Mouse (Mus musculus) lung, adult 2 months (tissue): ENCODE measurements around the gene Setd4.

Source experiments
- CTCF ChIP-seq: fragments of 200-500 bp; IDR thresholded peaks from 2 replicates; pipeline ENCODE4 v1.5.1; 2011; ENCODE audit warnings: mild to moderate bottlenecking, low read length, control low read depth; ENCODE audit not compliant: insufficient read depth
- POLR2A ChIP-seq: fragments of 200-500 bp; IDR thresholded peaks from 2 replicates; pipeline ENCODE4 v1.6.1; 2011; ENCODE audit warnings: low read depth, mild to moderate bottlenecking, control low read depth, low read length, borderline replicate concordance; ENCODE audit errors: extremely low read depth

- TF ChIP-seq CTCF (no peak), POLR2A (no peak)
These were observed 25.4 kb downstream of the Setd4 start for GRCm38 (mm10) chr16:93578346-93579005.
